Comparison of ENCODE assay signal across 10 mouse cellular contexts in the genomic region with DNA sequence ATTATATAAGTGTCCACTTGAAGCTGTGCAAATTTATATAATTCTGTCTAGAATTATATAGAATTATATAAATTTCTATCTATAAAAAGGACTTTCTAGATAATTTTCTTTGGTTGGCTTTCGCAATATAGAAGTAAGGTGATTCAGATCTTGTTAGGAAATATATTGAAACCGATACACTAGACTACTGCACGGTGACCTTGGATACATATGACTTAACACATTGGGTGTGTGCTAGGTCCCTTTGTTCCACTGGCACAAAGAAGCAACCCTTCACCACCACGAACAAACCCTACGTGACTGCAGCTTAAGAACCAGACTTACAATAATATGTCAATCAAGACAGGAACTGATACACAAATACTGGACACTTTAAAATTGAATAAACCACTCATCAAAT. TPM values are rescaled to one million over a fixed set of nuclear protein-coding genes. Genes with fewer than 3 reads are reported as not detected.
DNase-seq lines count a peak whose midpoint lies in the region; ATAC-seq and TF ChIP-seq lines count a peak whose summit lies in the region.
"Had no signal": no experiment of that assay in that cellular context is flagged by ENCODE, and none has a peak within 500 bp of the region (broad histone marks: within the 10 kb centered on the region; RNA-seq: fewer than 3 reads in every experiment).

No protein-coding gene starts in this region.

- ATAC-seq in heart, embryonic 13.5 days (ENCODE audit: extremely low read depth, insufficient number of reproducible peaks, low FRiP score, low TSS enrichment), result no peak
- ATAC-seq in lung, embryonic 16.5 days (ENCODE audit: low read depth), result no peak
- ATAC-seq in lung, postnatal 0 days, result no peak
- peak; percentile 36; the same call in 1 of the 2 replicates for ATAC-seq in liver, postnatal 0 days

- TF ChIP-seq CTCF in lung, postnatal 0 days (IDR thresholded peaks at IDR 0.05), result no peak
- no peak for TF ChIP-seq CTCF in liver, postnatal 0 days (IDR thresholded peaks at IDR 0.05; ENCODE audit: low read depth)

- H3K4me3 ChIP-seq in heart, embryonic 13.5 days, result 0 out of 2 replicates have a peak overlapping the region, but pooled peaks have one; percentile 57
- no peak overlapping the region for H3K4me3 ChIP-seq in lung, embryonic 16.5 days (ENCODE audit: low read length)
- no peak overlapping the region; the same call in 1 of the 2 replicates for H3K4me3 ChIP-seq in lung, postnatal 0 days (ENCODE audit: low read depth, low read length)
- H3K4me3 ChIP-seq in liver, postnatal 0 days (ENCODE audit: low read depth, low read length), result no peak overlapping the region

- WGBS in heart, embryonic 13.5 days, result 55% methylated on average over 5 of the region's 5 CpGs
- 61% methylated on average over 5 of the region's 5 CpGs for WGBS in lung, embryonic 16.5 days
- 56% methylated on average over 5 of the region's 5 CpGs for WGBS in lung, postnatal 0 days
- WGBS in liver, postnatal 0 days (ENCODE audit: insufficient replicate concordance), result 47% methylated on average over 5 of the region's 5 CpGs

- TF ChIP-seq EP300 in lung, postnatal 0 days (IDR thresholded peaks at IDR 0.05), result no peak
- TF ChIP-seq EP300 in liver, postnatal 0 days (IDR thresholded peaks at IDR 0.05; ENCODE audit: low read depth), result no peak

- H3K36me3 ChIP-seq in heart, embryonic 13.5 days, result no peaks in the 10 kb centered on the region
- H3K36me3 ChIP-seq in lung, embryonic 16.5 days (ENCODE audit: control insufficient read depth, insufficient read depth, low read length), result no peaks in the 10 kb centered on the region
- no peaks in the 10 kb centered on the region for H3K36me3 ChIP-seq in lung, postnatal 0 days (ENCODE audit: insufficient read depth, low read length)
- no peaks in the 10 kb centered on the region for H3K36me3 ChIP-seq in liver, postnatal 0 days (replicated peaks; ENCODE audit: insufficient read depth, low read length)

- no peak for DNase-seq in heart, adult 9 months (ENCODE audit: low spot score in 2 of 2)
- DNase-seq in lung, postnatal 0 days (ENCODE audit: low spot score), result no peak
- DNase-seq in liver, postnatal 0 days, result no peak
- DNase-seq in cerebellum, postnatal 14 days, result no peak
- DNase-seq in left cerebral cortex, postnatal 25 days (ENCODE audit: low spot score in 2 of 2), result no peak
- no peak for DNase-seq in retina, postnatal 1 day
- DNase-seq: heart, adult 11 months had no signal

- peaks cover 38% of the 10 kb centered on the region for H3K27me3 ChIP-seq in heart, embryonic 13.5 days (replicated peaks)
- peaks cover 10% of the 10 kb centered on the region; the same call in 1 of the 2 replicates for H3K27me3 ChIP-seq in lung, embryonic 16.5 days (ENCODE audit: control insufficient read depth, insufficient read depth, low read depth, low read length)
- 0 out of 2 replicates have a peak, but pooled peaks cover 5% of the 10 kb centered on the region for H3K27me3 ChIP-seq in lung, postnatal 0 days (replicated peaks; ENCODE audit: insufficient read depth, low read length)
- H3K27me3 ChIP-seq in liver, postnatal 0 days (ENCODE audit: insufficient read depth, low read length), result peaks cover 23% of the 10 kb centered on the region

- no peak overlapping the region for H3K27ac ChIP-seq in heart, embryonic 13.5 days (replicated peaks)
- H3K27ac ChIP-seq in lung, embryonic 16.5 days (ENCODE audit: low read length), result no peak overlapping the region
- no peak overlapping the region for H3K27ac ChIP-seq in lung, postnatal 0 days (ENCODE audit: low read length)
- no peak overlapping the region for H3K27ac ChIP-seq in liver, postnatal 0 days (ENCODE audit: low read depth)

- peaks cover 10% of the 10 kb centered on the region for H3K4me1 ChIP-seq in heart, embryonic 13.5 days
- 0 out of 2 replicates have a peak, but pooled peaks cover 4% of the 10 kb centered on the region for H3K4me1 ChIP-seq in lung, embryonic 16.5 days (replicated peaks; ENCODE audit: control insufficient read depth, insufficient read depth, low read length)
- no peaks in the 10 kb centered on the region for H3K4me1 ChIP-seq in lung, postnatal 0 days (ENCODE audit: insufficient read depth, low read depth, low read length)
- peaks cover 11% of the 10 kb centered on the region for H3K4me1 ChIP-seq in liver, postnatal 0 days (ENCODE audit: insufficient read depth)

- intact Hi-C loops in left cerebral cortex, postnatal 25 days (cut with DNase I), result no loop called here

- H3K4me2 ChIP-seq in heart, embryonic 13.5 days, result peak overlapping the region; percentile 83
- H3K4me2 ChIP-seq in lung, embryonic 16.5 days (ENCODE audit: low read depth, low read length), result peak overlapping the region; percentile 91; the same call in 1 of the 2 replicates
- no peak overlapping the region for H3K4me2 ChIP-seq in lung, postnatal 0 days (replicated peaks; ENCODE audit: low read depth, low read length)
- peak overlapping the region; percentile 73; the same call in 1 of the 2 replicates for H3K4me2 ChIP-seq in liver, postnatal 0 days (ENCODE audit: low read depth, low read length)

- H3K9me3 ChIP-seq in heart, embryonic 13.5 days, result no peaks in the 10 kb centered on the region
- H3K9me3 ChIP-seq in lung, embryonic 16.5 days (ENCODE audit: control insufficient read depth, low read length), result no peaks in the 10 kb centered on the region
- no peaks in the 10 kb centered on the region for H3K9me3 ChIP-seq in lung, postnatal 0 days (ENCODE audit: low read length)
- no peaks in the 10 kb centered on the region for H3K9me3 ChIP-seq in liver, postnatal 0 days (ENCODE audit: low read length)

- H3K9ac ChIP-seq in heart, embryonic 13.5 days, result no peak overlapping the region
- H3K9ac ChIP-seq in lung, embryonic 16.5 days (ENCODE audit: low read length), result no peak overlapping the region
- no peak overlapping the region for H3K9ac ChIP-seq in lung, postnatal 0 days (replicated peaks; ENCODE audit: low read depth)
- H3K9ac ChIP-seq in liver, postnatal 0 days (replicated peaks), result no peak overlapping the region

RNA-seq across cellular contexts. Expression of a gene that starts 0.4 kb away (rescaled TPM):
- 0.10 and 0.27 TPM in 2 replicates for polyA plus RNA-seq in heart, embryonic 13.5 days (2015; fragmentation: Nextera tagmentation; extraction: Ambion mirVana)
- 2.4 and 2.5 TPM in 2 replicates for polyA plus RNA-seq in lung, embryonic 16.5 days (2015; fragmentation: Nextera tagmentation; extraction: Ambion mirVana)
- 2.6 and 2.8 TPM in 2 replicates for polyA plus RNA-seq in lung, postnatal 0 days (2015; fragmentation: Nextera tagmentation; extraction: Ambion mirVana)
- 0.04 and 0.08 TPM in 2 replicates for polyA plus RNA-seq in liver, postnatal 0 days (2015; fragmentation: Nextera tagmentation; extraction: Ambion mirVana)
- 1 to 10 TPM; 2.6 to 2.9 TPM for total RNA-seq in left cerebral cortex, postnatal 25 days (2021)

RNA-seq across cellular contexts. Expression of a gene that starts 31.0 kb away (rescaled TPM):
- polyA plus RNA-seq in heart, embryonic 13.5 days (2015; fragmentation: Nextera tagmentation; extraction: Ambion mirVana), result not detected in 2 replicates
- polyA plus RNA-seq in lung, embryonic 16.5 days (2015; fragmentation: Nextera tagmentation; extraction: Ambion mirVana), result not detected in 2 replicates
- polyA plus RNA-seq in lung, postnatal 0 days (2015; fragmentation: Nextera tagmentation; extraction: Ambion mirVana), result not detected in 2 replicates
- not detected in 2 replicates for polyA plus RNA-seq in liver, postnatal 0 days (2015; fragmentation: Nextera tagmentation; extraction: Ambion mirVana)
- not detected for total RNA-seq in left cerebral cortex, postnatal 25 days (2021)
- total RNA-seq: layer of hippocampus, adult 8-10 months had no signal

RNA-seq across cellular contexts. Expression of a gene that starts 34.2 kb away (rescaled TPM):
- polyA plus RNA-seq in heart, embryonic 13.5 days (2015; fragmentation: Nextera tagmentation; extraction: Ambion mirVana), result 0.17 TPM in 1 of 2 replicates, not detected in the other
- not detected in 2 replicates for polyA plus RNA-seq in lung, embryonic 16.5 days (2015; fragmentation: Nextera tagmentation; extraction: Ambion mirVana)
- polyA plus RNA-seq in lung, postnatal 0 days (2015; fragmentation: Nextera tagmentation; extraction: Ambion mirVana), result not detected in 2 replicates
- not detected in 2 replicates for polyA plus RNA-seq in liver, postnatal 0 days (2015; fragmentation: Nextera tagmentation; extraction: Ambion mirVana)
- total RNA-seq in left cerebral cortex, postnatal 25 days (2021), result under 1 TPM; 0.18 to 0.46 TPM
